Mouse (Mus musculus): ENCODE measurements around the gene Maml3. TPM values are rescaled to one million over a fixed set of nuclear protein-coding genes. Genes with fewer than 3 reads are reported as not detected.

The Maml3 gene
- polyA plus RNA-seq, 1 experiment from 2014 or later, result 5.1 TPM

- Histone ChIP-seq H3K4me3 (no peak overlapping the region), H3K9me3 (no peaks in the 10 kb centered on the region), H3K4me2 (no peak overlapping the region), H3K9ac (no peak overlapping the region), H3K4me1 (0 out of 2 replicates have a peak, but pooled peaks cover 6% of the 10 kb centered on the region), H3K36me3 (no peaks in the 10 kb centered on the region), H3K27ac (no peak overlapping the region), H3K27me3 (no peaks in the 10 kb centered on the region)
- 73% methylated on average over 11 of the region's 11 CpGs for WGBS
- no peak for ATAC-seq (ENCODE audit: insufficient number of reproducible peaks, low FRiP score, low TSS enrichment, low read depth)
Measured at GRCm38 (mm10) chr3:52062389-52063260, 42.3 kb downstream of the Maml3 start.

- H3K36me3 ChIP-seq, result no peaks in the 10 kb centered on the region
- no peak for ATAC-seq (ENCODE audit: insufficient number of reproducible peaks, low FRiP score, low TSS enrichment, low read depth)
Measured at GRCm38 (mm10) chr3:52061472-52062388, 43.1 kb downstream of the Maml3 start.

GRCm38 (mm10) chr3:52060886-52061285 is 44.0 kb downstream of the Maml3 start:
- H3K9me3 ChIP-seq, result no peaks in the 10 kb centered on the region
- 90% methylated on average over 7 of the region's 7 CpGs for WGBS
- no peaks in the 10 kb centered on the region for H3K36me3 ChIP-seq
- no peaks in the 10 kb centered on the region for H3K27me3 ChIP-seq
- no peaks in the 10 kb centered on the region for H3K4me1 ChIP-seq
- no peak overlapping the region for H3K4me2 ChIP-seq
- H3K27ac ChIP-seq, result no peak overlapping the region
- no peak overlapping the region for H3K4me3 ChIP-seq
- ATAC-seq (ENCODE audit: insufficient number of reproducible peaks, low FRiP score, low TSS enrichment, low read depth), result no peak
- H3K9ac ChIP-seq, result no peak overlapping the region

More at GRCm38 (mm10) chr3:52061472-52062388, 43.1 kb downstream of the Maml3 start:
- H3K9me3 ChIP-seq, result no peaks in the 10 kb centered on the region
- H3K27me3 ChIP-seq, result no peaks in the 10 kb centered on the region
- 0 out of 2 replicates have a peak, but pooled peaks cover 6% of the 10 kb centered on the region for H3K4me1 ChIP-seq
- H3K27ac ChIP-seq, result no peak overlapping the region
- no peak overlapping the region for H3K4me2 ChIP-seq
- 54% methylated on average over 8 of the region's 8 CpGs for WGBS
- no peak overlapping the region for H3K9ac ChIP-seq
- no peak overlapping the region for H3K4me3 ChIP-seq

DNA sequence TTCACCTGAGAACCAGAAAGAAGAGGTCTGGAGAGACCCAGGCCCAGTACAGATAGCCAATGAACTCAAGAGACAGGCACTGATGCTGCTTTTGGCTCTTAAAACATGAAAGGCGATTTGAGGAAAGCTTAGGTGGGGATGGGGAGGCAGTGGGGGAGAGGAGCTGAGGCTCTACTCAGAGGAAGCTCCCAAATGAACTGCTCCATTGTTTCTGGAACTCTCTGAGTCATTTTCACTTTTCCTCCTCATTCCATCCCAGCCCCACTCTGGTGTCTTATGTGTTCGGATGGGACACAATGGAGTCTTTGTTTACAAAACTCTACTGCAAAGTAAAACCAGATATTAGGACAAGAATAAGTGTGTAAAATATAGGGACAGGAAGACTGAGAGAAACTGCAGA is 53.1 kb downstream of the Maml3 start:
- Histone ChIP-seq H3K4me2 (no peak overlapping the region), H3K36me3 (no peaks in the 10 kb centered on the region), H3K4me1 (peaks cover 7% of the 10 kb centered on the region; the same call in 1 of the 2 replicates), H3K9me3 (no peaks in the 10 kb centered on the region), H3K27ac (no peak overlapping the region), H3K9ac (no peak overlapping the region), H3K4me3 (no peak overlapping the region), H3K27me3 (no peaks in the 10 kb centered on the region)
- no peak for ATAC-seq (ENCODE audit: insufficient number of reproducible peaks, low FRiP score, low TSS enrichment, low read depth)
- WGBS, result 77% methylated on average over 2 of the region's 2 CpGs

GRCm38 (mm10) chr3:52048082-52048481 is 56.8 kb downstream of the Maml3 start:
- peak overlapping the region; percentile 2; the same call in 1 of the 2 replicates for H3K27ac ChIP-seq
- H3K4me2 ChIP-seq, result no peak overlapping the region
- no peaks in the 10 kb centered on the region for H3K9me3 ChIP-seq
- H3K36me3 ChIP-seq, result no peaks in the 10 kb centered on the region
- no peaks in the 10 kb centered on the region for H3K27me3 ChIP-seq
- WGBS, result 71% methylated on average over 14 of the region's 14 CpGs
- no peak overlapping the region for H3K9ac ChIP-seq
- no peak for ATAC-seq (ENCODE audit: insufficient number of reproducible peaks, low FRiP score, low TSS enrichment, low read depth)
- H3K4me1 ChIP-seq, result peaks cover 38% of the 10 kb centered on the region
- no peak overlapping the region for H3K4me3 ChIP-seq

- WGBS, result 85% methylated on average over 8 of the region's 8 CpGs
- H3K27ac ChIP-seq, result peak overlapping the region; percentile 90
- no peak overlapping the region for H3K4me3 ChIP-seq
- no peaks in the 10 kb centered on the region for H3K27me3 ChIP-seq
- peaks cover 38% of the 10 kb centered on the region for H3K4me1 ChIP-seq
- H3K4me2 ChIP-seq, result peak overlapping the region; percentile 69; the same call in 1 of the 2 replicates
- ATAC-seq (ENCODE audit: insufficient number of reproducible peaks, low FRiP score, low TSS enrichment, low read depth), result no peak
- no peaks in the 10 kb centered on the region for H3K36me3 ChIP-seq
- H3K9me3 ChIP-seq, result no peaks in the 10 kb centered on the region
- H3K9ac ChIP-seq, result no peak overlapping the region
Measured at GRCm38 (mm10) chr3:52047537-52047936, 57.3 kb downstream of the Maml3 start.

- H3K27ac ChIP-seq, result peak overlapping the region; percentile 90
- ATAC-seq (ENCODE audit: insufficient number of reproducible peaks, low FRiP score, low TSS enrichment, low read depth), result peak; percentile 53; the same call in 1 of the 2 replicates
- H3K9ac ChIP-seq, result 0 out of 2 replicates have a peak overlapping the region, but pooled peaks have one; percentile 40
- H3K4me2 ChIP-seq, result peak overlapping the region; percentile 69
- peaks cover 38% of the 10 kb centered on the region for H3K4me1 ChIP-seq
- no peaks in the 10 kb centered on the region for H3K27me3 ChIP-seq
- no peaks in the 10 kb centered on the region for H3K36me3 ChIP-seq
- under 1% methylated on average over 13 of the region's 13 CpGs for WGBS
- peak overlapping the region; percentile 34 for H3K4me3 ChIP-seq
- H3K9me3 ChIP-seq, result no peaks in the 10 kb centered on the region
Measured at GRCm38 (mm10) chr3:52046895-52047372, 57.9 kb downstream of the Maml3 start.

DNA sequence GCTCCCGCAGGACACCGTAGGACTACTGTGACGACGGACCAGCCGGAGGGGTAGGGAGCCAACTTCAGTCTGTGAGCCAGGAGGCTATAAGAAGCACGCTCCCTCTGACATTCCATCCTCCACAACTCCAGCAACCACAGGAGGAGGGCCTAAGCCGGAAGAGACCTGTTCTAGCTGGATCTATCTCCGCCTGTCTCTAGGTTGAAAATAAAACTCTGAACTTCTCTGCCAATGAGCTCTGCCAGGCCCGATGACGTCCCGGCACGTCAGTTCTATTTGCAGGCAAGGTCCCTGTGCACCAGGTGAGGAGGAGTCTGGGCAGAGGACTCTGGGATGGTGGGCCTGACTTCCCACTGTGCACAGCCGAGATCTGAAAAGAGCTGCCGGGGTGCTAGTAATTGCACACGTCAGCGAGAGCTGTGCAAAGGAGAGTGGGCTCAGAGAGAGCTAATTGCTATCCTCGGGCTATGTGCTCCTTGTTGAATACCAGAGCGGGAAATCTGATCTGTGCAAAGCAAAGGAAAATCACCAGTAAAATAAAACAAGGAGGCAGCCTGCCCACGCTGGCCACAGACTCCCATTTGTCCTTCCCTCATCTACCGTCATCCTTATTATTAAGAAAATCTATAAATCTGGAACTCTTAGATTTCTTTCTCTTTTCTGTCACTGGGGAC is 58.7 kb downstream of the Maml3 start:
- H3K9me3 ChIP-seq, result no peaks in the 10 kb centered on the region
- WGBS, result 3% methylated on average over 20 of the region's 20 CpGs
- H3K36me3 ChIP-seq, result no peaks in the 10 kb centered on the region
- H3K27ac ChIP-seq, result peak overlapping the region; percentile 90
- H3K9ac ChIP-seq, result peak overlapping the region; percentile 40; the same call in 1 of the 2 replicates
- H3K4me1 ChIP-seq, result peaks cover 38% of the 10 kb centered on the region
- ATAC-seq (ENCODE audit: insufficient number of reproducible peaks, low FRiP score, low TSS enrichment, low read depth), result peak; percentile 87
- no peaks in the 10 kb centered on the region for H3K27me3 ChIP-seq
- H3K4me3 ChIP-seq, result peak overlapping the region; percentile 34
- H3K4me2 ChIP-seq, result peak overlapping the region; percentile 69

DNA sequence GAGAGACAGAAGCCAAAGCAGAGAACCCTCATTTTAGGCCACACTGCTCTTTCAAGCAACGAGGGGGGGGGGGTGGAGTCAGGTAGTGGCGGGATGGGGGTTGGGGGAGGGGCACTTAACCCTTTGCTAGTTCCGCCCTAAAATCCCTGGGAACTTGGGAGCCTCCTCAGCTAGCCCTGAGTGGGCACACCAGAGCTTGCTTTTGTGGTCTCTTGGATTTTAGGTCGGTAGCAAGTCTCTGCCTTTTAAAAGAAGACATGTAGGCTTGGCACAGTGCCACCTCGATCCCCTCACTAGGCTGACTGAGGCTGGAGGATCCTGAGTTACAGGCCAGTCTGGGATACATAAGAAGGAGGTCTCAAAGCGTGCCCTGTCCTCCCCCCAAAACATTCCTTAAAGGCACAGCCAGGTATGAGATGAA is 59.6 kb downstream of the Maml3 start:
- H3K4me2 ChIP-seq, result peak overlapping the region; percentile 69
- H3K36me3 ChIP-seq, result no peaks in the 10 kb centered on the region
- H3K9me3 ChIP-seq, result no peaks in the 10 kb centered on the region
- no peak for ATAC-seq (ENCODE audit: insufficient number of reproducible peaks, low FRiP score, low TSS enrichment, low read depth)
- WGBS, result 6% methylated on average over 6 of the region's 6 CpGs
- H3K4me1 ChIP-seq, result peaks cover 38% of the 10 kb centered on the region
- H3K9ac ChIP-seq, result no peak overlapping the region
- H3K27me3 ChIP-seq, result no peaks in the 10 kb centered on the region
- H3K4me3 ChIP-seq, result peak overlapping the region; percentile 34; the same call in 1 of the 2 replicates
- peak overlapping the region; percentile 90 for H3K27ac ChIP-seq

GRCm38 (mm10) chr3:52044651-52045050 is 60.2 kb downstream of the Maml3 start:
- Histone ChIP-seq H3K4me2 (peak overlapping the region; percentile 69), H3K27ac (peak overlapping the region; percentile 90), H3K27me3 (no peaks in the 10 kb centered on the region), H3K9ac (no peak overlapping the region), H3K4me3 (peak overlapping the region; percentile 7; the same call in 1 of the 2 replicates), H3K9me3 (no peaks in the 10 kb centered on the region), H3K36me3 (no peaks in the 10 kb centered on the region), H3K4me1 (peaks cover 38% of the 10 kb centered on the region)
- WGBS, result 7% methylated on average over 14 of the region's 14 CpGs
- ATAC-seq (ENCODE audit: insufficient number of reproducible peaks, low FRiP score, low TSS enrichment, low read depth), result no peak

- no peaks in the 10 kb centered on the region for H3K9me3 ChIP-seq
- ATAC-seq (ENCODE audit: insufficient number of reproducible peaks, low FRiP score, low TSS enrichment, low read depth), result no peak
- H3K27me3 ChIP-seq, result no peaks in the 10 kb centered on the region
- H3K4me3 ChIP-seq, result no peak overlapping the region
- H3K9ac ChIP-seq, result no peak overlapping the region
- H3K4me1 ChIP-seq, result peaks cover 38% of the 10 kb centered on the region
- H3K27ac ChIP-seq, result peak overlapping the region; percentile 90; the same call in 1 of the 2 replicates
- WGBS, result 47% methylated on average over 4 of the region's 4 CpGs
- no peaks in the 10 kb centered on the region for H3K36me3 ChIP-seq
- H3K4me2 ChIP-seq, result no peak overlapping the region
Measured at GRCm38 (mm10) chr3:52043847-52044246, 61.0 kb downstream of the Maml3 start.
